Mouse (Mus musculus): Measurements from ENCODE around the gene Rassf8. TPM values are rescaled to one million over a fixed set of nuclear protein-coding genes. Genes with fewer than 3 reads are reported as not detected.

Rassf8 gene
- total RNA-seq, 2 experiments from 2014 or later, result 21.7 to 23.4 TPM

DNA sequence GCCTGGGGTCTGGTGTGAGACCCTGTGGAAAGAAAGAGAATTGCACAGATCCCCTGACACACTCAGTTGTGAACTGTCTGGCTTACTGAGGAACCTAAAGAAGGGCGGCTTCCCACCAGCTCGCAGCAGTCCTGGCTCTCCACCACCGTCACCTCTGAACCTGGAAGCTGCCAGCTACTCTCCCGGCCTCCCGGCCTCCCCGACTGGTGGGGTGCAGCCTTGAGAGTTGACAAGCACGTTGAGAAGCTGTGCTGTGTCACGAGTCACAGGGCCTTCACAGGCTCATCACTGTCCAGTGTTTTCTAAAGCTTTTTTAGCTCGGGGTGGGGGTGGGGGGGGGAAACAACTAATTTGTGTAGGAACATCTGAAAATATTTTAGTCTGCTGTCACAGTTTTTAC is 72.6 kb downstream of the Rassf8 start:
- no peak for DNase-seq (ENCODE audit: extremely low spot score in 1 of 2, low spot score in 1 of 2)

GRCm38 (mm10) chr6:145822218-145822617 is 75.7 kb downstream of the Rassf8 start:
- DNase-seq (ENCODE audit: extremely low spot score in 1 of 2, low spot score in 1 of 2), result no peak

GRCm38 (mm10) chr6:145823103-145823502 is 76.6 kb downstream of the Rassf8 start:
- no peak for DNase-seq (ENCODE audit: extremely low spot score in 1 of 2, low spot score in 1 of 2)

DNA sequence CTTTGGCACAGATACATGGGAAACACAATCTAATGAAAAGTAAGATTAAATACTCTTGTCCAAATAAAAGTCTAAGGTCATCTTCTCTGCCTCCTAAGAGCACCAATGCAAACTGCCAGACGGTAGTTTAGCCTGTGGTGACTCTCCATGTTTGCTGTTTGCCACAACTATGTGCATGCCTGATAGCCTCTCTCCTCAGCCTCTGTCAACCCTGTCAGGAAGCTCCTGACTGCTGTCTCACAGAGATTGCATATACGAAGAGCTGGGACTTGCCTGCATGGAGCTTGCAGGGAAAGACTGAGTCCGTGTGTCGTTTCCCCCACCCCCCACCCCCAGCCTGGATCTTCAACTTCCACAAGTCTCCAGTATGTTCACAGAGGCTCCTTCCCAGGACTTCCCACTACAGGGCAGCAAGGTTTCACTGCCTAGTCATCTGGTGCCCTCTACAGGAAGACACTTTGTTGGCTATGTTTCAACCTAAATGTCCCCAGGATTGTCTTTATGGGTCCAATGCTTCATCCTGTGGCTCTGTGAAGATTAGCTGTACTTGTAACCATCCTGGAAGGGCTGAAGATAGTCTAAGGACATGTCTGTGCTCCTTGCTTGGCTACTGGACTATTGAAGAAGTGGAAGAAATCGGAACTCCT is 77.2 kb downstream of the Rassf8 start:
- DNase-seq (ENCODE audit: extremely low spot score in 1 of 2, low spot score in 1 of 2), result no peak

DNA sequence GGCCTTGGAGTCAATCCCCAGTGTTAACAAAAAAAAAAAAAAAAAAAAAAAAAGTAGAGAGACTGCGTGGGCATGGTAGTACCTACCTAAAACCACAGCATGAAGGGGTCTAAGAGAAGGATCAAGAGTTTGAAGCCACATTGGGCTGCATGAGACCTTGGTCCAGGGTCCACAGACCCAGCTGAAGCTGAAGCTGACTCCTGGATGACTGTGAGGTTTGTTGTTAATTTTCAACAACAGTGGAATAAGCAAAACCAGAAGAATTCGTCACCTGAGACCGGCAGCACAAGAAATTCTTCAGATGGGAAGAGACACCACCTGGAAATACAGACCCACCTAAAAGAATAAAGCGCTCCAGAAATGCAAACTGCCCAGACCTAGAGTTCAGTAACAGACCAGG is 79.8 kb downstream of the Rassf8 start:
- DNase-seq (ENCODE audit: extremely low spot score in 1 of 2, low spot score in 1 of 2), result no peak

DNA sequence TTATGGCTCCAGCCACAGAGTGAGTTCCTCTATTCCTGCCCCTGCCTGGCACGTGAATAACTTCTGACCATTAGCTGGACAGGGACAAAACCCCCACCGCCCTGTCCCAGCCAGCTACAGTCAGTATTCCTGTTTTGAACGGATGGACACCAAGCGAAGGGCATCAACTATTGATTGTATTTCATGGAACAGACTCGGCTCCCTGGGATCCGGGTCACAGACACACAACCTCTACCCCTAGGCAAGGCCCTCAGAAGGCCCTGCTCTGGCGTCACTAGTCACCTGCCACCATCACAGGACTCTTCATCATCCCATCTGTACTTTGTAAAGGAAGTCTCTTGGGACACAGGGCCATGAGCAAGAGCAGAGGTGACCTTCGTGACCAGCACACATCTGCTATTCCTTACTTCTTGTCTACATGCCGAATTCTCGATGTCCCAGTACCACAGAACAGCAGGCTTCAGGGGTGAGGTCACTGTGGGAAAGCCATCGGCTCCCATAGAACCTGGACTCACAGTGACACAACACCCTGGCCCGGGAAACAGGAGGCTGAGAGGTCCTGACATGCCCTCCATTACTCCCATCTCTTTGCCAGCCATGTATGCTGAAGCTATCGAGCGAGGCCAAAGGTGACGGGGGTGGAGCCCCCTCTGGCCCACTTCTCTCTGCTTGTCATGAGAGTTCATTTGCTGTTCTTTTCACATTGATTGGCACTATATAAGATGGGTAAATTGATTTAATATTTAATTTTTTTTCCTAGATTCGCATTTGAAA is 82.7 kb downstream of the Rassf8 start:
- DNase-seq (ENCODE audit: extremely low spot score in 1 of 2, low spot score in 1 of 2), result no peak

GRCm38 (mm10) chr6:145830117-145830516 is 83.6 kb downstream of the Rassf8 start:
- DNase-seq (ENCODE audit: extremely low spot score in 1 of 2, low spot score in 1 of 2), result peak; percentile 52 to 60

GRCm38 (mm10) chr6:145830617-145831016 is 84.1 kb downstream of the Rassf8 start:
- no peak for DNase-seq (ENCODE audit: extremely low spot score in 1 of 2, low spot score in 1 of 2)

DNA sequence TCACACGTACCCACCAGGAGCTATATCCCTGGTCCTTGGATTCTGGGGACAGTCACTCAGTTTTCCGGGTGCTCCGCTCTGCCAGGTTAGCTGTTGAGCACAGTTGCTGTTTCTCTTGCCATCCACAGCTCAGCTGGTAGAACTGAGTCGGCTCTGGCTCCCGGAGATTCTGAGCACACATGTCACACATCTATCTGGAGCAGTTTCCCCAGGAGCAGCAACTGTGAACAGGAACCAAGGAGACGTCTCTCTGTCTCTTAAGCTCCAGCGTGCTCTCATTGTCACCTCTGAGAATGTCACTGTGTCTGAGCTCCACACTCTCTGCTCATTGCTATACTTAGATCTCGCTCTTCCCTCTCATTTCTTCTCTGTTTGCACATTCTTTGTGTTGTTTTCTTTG is 86.4 kb downstream of the Rassf8 start:
- DNase-seq (ENCODE audit: extremely low spot score in 1 of 2, low spot score in 1 of 2), result no peak

DNA sequence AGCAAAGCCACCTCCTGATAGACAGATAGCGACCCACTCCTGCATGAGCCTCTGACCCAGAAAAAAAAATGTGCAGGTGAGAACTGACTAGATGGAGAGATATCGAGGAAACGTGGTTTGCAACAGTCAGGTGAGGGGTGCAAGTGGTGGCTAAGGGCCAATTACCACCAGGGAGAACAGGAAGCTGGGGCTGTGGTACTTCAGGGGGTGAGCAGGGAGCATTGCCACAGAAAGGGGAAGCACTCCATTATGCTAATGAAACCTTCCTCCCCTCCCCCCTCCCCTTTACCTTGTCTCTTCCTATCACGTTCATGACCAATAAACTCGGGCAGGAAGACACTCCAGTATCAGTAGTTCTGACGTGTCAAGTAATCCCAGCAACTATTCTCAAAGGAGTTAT is 88.8 kb downstream of the Rassf8 start:
- no peak for DNase-seq (ENCODE audit: extremely low spot score in 1 of 2, low spot score in 1 of 2)

DNA sequence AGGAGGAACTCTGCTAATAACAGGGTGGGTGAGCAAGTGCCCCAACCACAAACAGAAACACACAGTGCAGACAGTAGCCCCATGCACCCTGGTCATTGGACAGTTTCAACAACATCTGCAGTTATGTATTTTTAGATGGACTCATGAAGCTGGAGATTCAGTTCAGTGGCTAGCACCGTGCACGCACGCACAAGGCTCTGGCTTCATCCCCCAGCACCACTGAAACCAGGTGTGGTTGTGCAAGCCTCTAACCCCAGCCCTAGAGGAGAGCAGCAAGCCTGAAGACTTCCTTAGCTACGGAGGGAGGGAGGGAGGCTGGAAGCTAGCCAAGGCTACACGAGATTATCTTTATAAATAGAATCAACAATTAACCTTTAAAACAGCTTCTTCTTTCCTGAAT is 99.1 kb downstream of the Rassf8 start:
- no peak for DNase-seq (ENCODE audit: extremely low spot score in 1 of 2, low spot score in 1 of 2)

DNA sequence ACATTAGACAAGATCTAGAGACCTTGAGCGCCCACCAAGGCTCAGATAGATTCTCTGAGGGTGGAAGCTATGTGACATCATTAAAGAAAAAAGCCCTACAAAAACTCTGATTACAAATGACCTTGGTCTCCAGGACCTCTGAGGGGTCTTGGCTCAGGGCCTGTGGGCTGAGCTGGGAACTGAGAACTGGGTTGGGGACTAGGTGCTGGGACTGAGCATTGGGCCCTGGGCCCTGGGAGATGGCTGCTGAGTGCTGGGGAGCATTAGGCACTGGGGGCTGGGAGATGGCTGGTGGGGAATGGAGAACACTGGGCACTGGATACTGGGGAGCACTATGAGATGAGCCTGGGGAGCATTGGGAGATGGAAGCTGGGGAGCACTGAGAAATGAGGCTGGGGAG is 99.5 kb downstream of the Rassf8 start:
- no peak for DNase-seq (ENCODE audit: extremely low spot score in 1 of 2, low spot score in 1 of 2)

DNA sequence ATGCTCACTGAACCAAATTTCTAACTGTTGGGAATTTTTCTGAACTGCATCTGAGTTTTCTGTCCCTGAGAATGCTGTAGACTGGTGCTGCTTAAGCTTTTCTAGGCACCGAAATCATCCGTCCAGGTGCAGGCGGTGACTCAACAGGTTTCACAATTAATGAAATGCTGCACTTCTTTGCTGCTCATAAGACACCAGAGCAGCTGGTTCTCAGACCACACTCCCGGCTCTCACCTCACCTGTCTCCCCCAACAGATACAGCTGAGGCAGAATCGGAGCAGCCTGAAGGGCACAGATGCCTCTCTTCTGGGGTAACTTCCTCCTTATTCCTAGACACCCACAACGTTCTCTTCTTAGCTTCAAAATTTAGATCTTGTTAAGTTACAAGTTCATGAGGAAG is 100.4 kb downstream of the Rassf8 start:
- DNase-seq (ENCODE audit: extremely low spot score in 1 of 2, low spot score in 1 of 2), result no peak

DNA sequence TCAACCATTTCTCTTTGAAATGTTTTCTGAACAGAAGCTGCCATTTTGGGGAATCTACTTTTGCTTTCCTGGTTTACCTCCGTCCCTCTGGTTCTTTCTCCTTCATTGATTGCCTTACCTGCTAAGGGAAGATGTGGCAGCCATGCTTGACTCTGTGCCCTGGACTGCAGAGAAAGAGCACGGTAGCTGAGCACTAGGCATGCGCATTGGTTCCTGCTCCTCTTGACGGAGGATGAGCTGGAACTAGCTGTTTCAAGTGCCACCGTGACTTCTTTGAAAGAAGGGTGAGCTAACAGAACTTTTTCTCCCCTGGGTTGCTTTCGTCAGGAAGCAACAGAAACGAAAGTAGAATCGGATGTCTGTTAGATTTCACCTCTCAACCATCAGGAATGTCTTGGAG is 101.1 kb downstream of the Rassf8 start:
- no peak for DNase-seq (ENCODE audit: extremely low spot score in 1 of 2, low spot score in 1 of 2)

DNA sequence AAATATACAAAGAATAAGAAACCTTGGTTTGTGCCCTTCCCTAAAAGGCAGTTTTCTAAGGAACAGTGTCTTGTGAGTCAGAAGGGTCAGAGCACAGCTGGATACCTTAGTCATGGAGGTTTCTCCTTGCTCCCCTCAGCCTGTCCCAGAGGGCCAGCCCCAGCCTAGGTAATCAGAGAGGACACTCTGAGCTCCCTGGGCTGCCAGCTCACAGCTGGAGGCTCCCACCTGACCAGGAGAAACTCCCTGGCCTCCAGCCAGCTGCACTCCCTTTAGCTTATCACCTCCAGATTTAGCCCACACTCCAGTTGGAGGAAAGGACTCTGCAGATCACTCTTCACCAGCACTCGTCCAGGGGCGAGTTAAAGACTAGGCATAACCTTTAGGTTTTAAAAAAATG is 104.2 kb downstream of the Rassf8 start:
- no peak for DNase-seq (ENCODE audit: extremely low spot score in 1 of 2, low spot score in 1 of 2)

GRCm38 (mm10) chr6:145851956-145852355 is 105.4 kb downstream of the Rassf8 start:
- DNase-seq (ENCODE audit: extremely low spot score in 1 of 2, low spot score in 1 of 2), result no peak

- DNase-seq (ENCODE audit: extremely low spot score in 1 of 2, low spot score in 1 of 2), result no peak
Observed at GRCm38 (mm10) chr6:145852708-145853107, 106.2 kb downstream of the Rassf8 start.

GRCm38 (mm10) chr6:145853356-145854079 is 107.0 kb downstream of the Rassf8 start:
- no peak for DNase-seq (ENCODE audit: extremely low spot score in 1 of 2, low spot score in 1 of 2)

DNA sequence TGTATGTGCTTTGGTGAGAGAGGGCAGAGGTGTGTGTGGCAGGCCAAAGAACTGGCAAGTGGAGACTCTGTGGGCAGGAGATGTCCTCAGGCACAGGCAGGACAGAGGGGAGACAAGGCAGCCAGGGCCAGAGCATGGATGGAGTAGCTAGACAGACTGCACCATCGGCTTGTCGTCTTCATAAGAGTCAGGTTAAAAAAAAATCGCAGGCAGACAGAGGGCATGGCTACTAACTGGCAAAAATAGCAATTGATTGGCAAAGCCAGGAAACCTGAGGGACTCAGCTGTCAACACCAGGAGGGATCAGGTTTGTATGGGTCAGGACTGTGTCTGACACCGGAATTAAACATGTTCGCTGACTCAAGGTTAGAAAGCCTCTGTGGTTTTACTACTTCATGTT is 108.2 kb downstream of the Rassf8 start:
- DNase-seq (ENCODE audit: extremely low spot score in 1 of 2, low spot score in 1 of 2), result no peak

GRCm38 (mm10) chr6:145855720-145856551 is 109.4 kb downstream of the Rassf8 start:
- DNase-seq (ENCODE audit: extremely low spot score in 1 of 2, low spot score in 1 of 2), result peak; percentile 97 to 99

DNA sequence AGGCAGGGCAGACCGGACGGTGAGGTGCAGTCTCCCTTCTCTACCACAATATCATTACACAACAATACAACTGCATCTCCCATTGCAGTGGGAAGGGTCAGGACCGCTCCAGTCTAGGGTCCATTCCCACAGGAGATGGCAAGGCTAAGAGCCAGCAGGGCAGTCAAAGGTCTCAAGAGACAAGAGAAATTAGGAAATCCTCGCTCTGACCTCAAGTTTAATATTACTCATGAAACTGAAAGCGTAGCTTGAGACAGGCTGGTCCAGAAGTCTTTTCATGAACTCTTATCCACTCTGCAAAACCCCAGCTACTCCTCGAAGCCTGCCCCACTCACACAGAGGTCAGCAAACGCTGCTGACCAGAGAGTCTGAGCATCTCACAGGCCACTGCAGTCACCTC is 110.9 kb downstream of the Rassf8 start:
- no peak for DNase-seq (ENCODE audit: extremely low spot score in 1 of 2, low spot score in 1 of 2)

Measured in layer of hippocampus, postnatal 25 days (tissue).